Mouse (Mus musculus): ENCODE measurements at regions not wholly inside any gene's neighbourhood (a gene's known extent, or its start where the extent isn't known, plus 50 kb on each side); places are given as distances from the start of the nearest gene placed in this dataset.

DNA sequence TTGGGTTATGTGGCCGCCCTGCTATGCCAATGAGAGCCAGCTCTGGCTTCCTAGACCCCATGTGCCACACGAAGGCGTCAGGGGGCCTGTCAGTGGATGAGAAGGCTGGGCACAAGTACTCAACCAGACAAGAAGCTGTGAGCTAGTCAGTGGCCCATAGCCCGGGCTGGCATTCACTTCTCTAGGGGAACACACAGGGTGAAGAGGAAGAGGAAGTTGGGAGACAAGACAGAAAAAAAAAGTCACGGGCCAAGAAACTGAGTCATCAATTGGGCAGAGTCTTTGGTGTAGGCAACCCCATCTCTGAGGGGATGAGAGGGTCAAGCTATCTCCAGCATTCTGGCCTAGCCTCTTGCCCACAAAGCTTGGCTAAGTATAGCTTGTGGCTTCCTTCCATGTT lies 93.8 kb upstream of the Rybp start:
- TF ChIP-seq EP300 (IDR thresholded peaks at IDR 0.05; ENCODE audit: low read depth) (no peak), CTCF (IDR thresholded peaks at IDR 0.05; ENCODE audit: low read depth) (no peak)

All from liver, postnatal 0 days (tissue).